Mouse (Mus musculus): ENCODE measurements around the gene Setd1a. TPM values are rescaled to one million over a fixed set of nuclear protein-coding genes. Genes with fewer than 3 reads are reported as not detected.
A peak's percentile ranks its signal among the peaks of the same experiment; 100 is the strongest.
"Not testable (repeated sequence)": the region's sequence is repeated elsewhere in the genome, so short reads cannot be mapped to it uniquely, and the experiment has no call there.

Setd1a gene
- polyA plus RNA-seq, 1 experiment from 2014 or later = 23.3 TPM

DNA sequence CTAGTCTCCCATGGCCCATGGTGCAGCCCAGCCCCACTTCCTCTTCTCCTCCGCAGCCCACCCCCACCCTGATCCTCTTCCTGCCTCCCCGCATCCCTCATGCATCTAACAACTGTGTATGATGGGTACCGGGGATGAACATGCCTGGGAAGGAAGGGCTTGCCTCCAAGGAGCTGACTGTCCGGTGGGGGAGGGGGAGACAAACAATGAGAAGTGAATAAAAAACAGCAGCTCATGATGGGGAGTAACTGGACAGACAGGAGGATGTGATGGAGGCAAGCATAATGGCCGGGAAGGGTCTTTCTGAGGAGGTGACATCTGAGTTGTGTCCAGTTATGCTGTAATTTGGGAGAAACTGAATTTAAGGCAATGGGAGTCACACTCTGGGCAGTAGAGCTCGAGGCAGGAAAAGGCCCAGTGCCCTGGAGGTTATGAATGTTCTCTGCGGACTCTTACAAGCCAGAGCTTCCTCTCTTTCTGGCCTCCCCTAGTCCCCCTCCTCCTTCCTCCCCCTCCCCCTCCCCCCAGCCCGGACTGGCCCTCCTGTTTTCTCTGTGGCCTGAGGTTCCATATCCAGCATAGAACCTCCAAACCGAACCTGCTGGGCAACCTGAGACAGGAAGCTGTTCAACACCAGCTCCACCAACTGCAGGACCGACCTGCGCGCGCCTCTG is 44.5 kb downstream of the Setd1a start:
- no peak overlapping the region for H3K9ac ChIP-seq
- peak overlapping the region; percentile 56 for H3K27ac ChIP-seq
- no peaks in the 10 kb centered on the region for H3K27me3 ChIP-seq
- H3K4me2 ChIP-seq = no peak overlapping the region
- H3K9me3 ChIP-seq = no peaks in the 10 kb centered on the region
- 43% methylated on average over 13 of the region's 13 CpGs for WGBS
- H3K4me3 ChIP-seq = no peak overlapping the region
- H3K36me3 ChIP-seq = no peaks in the 10 kb centered on the region
- no peak for ATAC-seq (ENCODE audit: borderline replicate concordance, extremely low read depth, low FRiP score, low TSS enrichment)
- H3K4me1 ChIP-seq = 0 out of 2 replicates have a peak, but pooled peaks cover 7% of the 10 kb centered on the region

DNA sequence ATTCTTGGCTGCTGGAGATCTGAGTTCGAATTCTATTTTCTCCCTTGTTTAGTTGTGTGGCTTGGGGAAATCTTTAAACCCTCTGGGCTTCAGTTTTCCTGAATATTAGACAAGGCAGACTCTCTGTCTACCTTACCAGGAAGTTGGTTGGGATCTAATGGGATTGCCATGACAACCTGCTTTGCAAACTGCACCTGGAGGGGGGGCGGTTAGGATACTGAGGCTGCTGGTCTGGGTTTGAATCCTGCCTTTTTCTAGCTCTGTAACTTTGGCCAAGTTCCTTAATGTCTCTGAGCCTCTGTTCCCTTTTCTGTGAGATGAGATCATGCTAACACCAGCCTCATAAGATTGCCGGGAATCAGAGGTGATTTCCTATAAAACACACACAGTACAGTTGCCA is 46.0 kb downstream of the Setd1a start:
- ATAC-seq (ENCODE audit: borderline replicate concordance, extremely low read depth, low FRiP score, low TSS enrichment) = no peak
- no peaks in the 10 kb centered on the region for H3K36me3 ChIP-seq
- no peak overlapping the region for H3K4me3 ChIP-seq
- H3K4me2 ChIP-seq = no peak overlapping the region
- 82% methylated on average over 3 of the region's 3 CpGs for WGBS
- no peaks in the 10 kb centered on the region for H3K9me3 ChIP-seq
- H3K27me3 ChIP-seq = no peaks in the 10 kb centered on the region
- H3K4me1 ChIP-seq = 0 out of 2 replicates have a peak, but pooled peaks cover 7% of the 10 kb centered on the region
- no peak overlapping the region for H3K27ac ChIP-seq
- H3K9ac ChIP-seq = no peak overlapping the region

- WGBS = 65% methylated on average over 10 of the region's 11 CpGs
- Histone ChIP-seq H3K27ac (no peak overlapping the region), H3K4me3 (peak overlapping the region; percentile 49), H3K27me3 (no peaks in the 10 kb centered on the region), H3K36me3 (no peaks in the 10 kb centered on the region), H3K9me3 (no peaks in the 10 kb centered on the region), H3K4me1 (0 out of 2 replicates have a peak, but pooled peaks cover 7% of the 10 kb centered on the region), H3K9ac (no peak overlapping the region), H3K4me2 (peak overlapping the region; percentile 89)
- no peak for ATAC-seq (ENCODE audit: borderline replicate concordance, extremely low read depth, low FRiP score, low TSS enrichment)
Observed at GRCm38 (mm10) chr7:127823236-127824171, 47.0 kb downstream of the Setd1a start.

GRCm38 (mm10) chr7:127824176-127824871 is 47.9 kb downstream of the Setd1a start, which contains the start of the genes Stx4a and Stx1b:
Stx4a (plus strand) TSS chr7:127824294.
Stx1b (minus strand) TSS chr7:127824549.
- ATAC-seq (ENCODE audit: borderline replicate concordance, extremely low read depth, low FRiP score, low TSS enrichment) = peak; percentile 50; the same call in 1 of the 2 replicates
- WGBS = 4% methylated on average over 35 of the region's 38 CpGs
- peak within 1 kb of the TSS; percentile 43; the same call in 1 of the 2 replicates for H3K9ac ChIP-seq
- H3K27me3 ChIP-seq = no peaks in the 10 kb centered on the region
- H3K9me3 ChIP-seq = no peaks in the 10 kb centered on the region
- 0 out of 2 replicates have a peak, but pooled peaks cover 7% of the 10 kb centered on the region for H3K4me1 ChIP-seq
- no peaks in the 10 kb centered on the region for H3K36me3 ChIP-seq
- peak within 1 kb of the TSS; percentile 49 for H3K4me3 ChIP-seq
- peak within 1 kb of the TSS; percentile 89 for H3K4me2 ChIP-seq
- H3K27ac ChIP-seq = no peak within 1 kb of the TSS

DNA sequence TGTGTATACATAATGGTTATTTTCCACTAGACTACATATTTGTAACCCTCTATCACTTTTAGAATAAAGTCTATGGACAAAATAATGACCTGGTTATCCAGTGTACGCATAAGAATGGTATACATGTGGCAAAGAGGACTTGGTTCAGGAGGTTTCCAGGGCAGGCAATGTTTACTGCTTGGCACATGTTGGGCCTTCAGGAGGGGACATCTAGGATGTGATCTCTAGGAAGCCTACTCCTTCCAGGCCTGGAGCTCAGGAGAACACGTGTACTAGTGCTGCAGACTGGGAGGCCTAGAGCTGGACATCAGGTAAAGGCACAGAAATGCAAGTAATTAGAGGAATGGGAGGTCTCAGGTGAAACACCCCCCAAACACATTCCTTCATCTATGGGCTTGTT is 59.1 kb downstream of the Setd1a start:
- Histone ChIP-seq H3K36me3 (no peaks in the 10 kb centered on the region), H3K4me3 (no peak overlapping the region), H3K4me2 (no peak overlapping the region), H3K27ac (no peak overlapping the region), H3K27me3 (no peaks in the 10 kb centered on the region), H3K9me3 (no peaks in the 10 kb centered on the region), H3K9ac (no peak overlapping the region), H3K4me1 (peaks cover 1% of the 10 kb centered on the region; the same call in 1 of the 2 replicates)
- WGBS = 67% methylated on average over 2 of the region's 2 CpGs
- ATAC-seq (ENCODE audit: borderline replicate concordance, extremely low read depth, low FRiP score, low TSS enrichment) = no peak

DNA sequence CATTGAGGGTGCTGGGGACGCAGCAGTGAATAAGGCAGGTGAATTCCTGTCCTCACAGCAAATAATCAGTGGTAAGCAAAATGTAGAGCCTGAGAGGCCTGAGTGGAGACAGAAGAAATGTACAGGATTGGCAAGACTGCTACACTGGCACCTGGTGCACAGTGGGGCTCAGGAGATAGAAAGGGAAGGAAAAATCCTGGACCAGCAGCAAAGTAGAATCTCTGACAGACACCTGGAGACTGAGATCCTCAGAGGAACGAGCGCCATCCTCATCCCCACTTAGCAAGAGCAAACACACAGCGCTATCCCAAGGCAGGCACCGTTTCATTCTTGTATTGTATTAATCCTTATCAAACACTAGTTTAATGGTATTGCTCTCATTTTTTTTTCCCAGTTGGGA is 61.0 kb downstream of the Setd1a start:
- WGBS = 90% methylated on average over 5 of the region's 5 CpGs
- no peak overlapping the region for H3K27ac ChIP-seq
- H3K27me3 ChIP-seq = no peaks in the 10 kb centered on the region
- no peak overlapping the region for H3K4me3 ChIP-seq
- no peaks in the 10 kb centered on the region for H3K36me3 ChIP-seq
- no peak for ATAC-seq (ENCODE audit: borderline replicate concordance, extremely low read depth, low FRiP score, low TSS enrichment)
- no peaks in the 10 kb centered on the region for H3K9me3 ChIP-seq
- peaks cover 9% of the 10 kb centered on the region for H3K4me1 ChIP-seq
- no peak overlapping the region for H3K4me2 ChIP-seq
- H3K9ac ChIP-seq = no peak overlapping the region

- ATAC-seq (ENCODE audit: borderline replicate concordance, extremely low read depth, low FRiP score, low TSS enrichment); H3K9me3 ChIP-seq; H3K9ac ChIP-seq; H3K27ac ChIP-seq; H3K27me3 ChIP-seq; H3K4me3 ChIP-seq; H3K4me2 ChIP-seq; H3K36me3 ChIP-seq: not testable (repeated sequence)
- WGBS = 80% methylated on average over 4 of the region's 4 CpGs
- H3K4me1 ChIP-seq = peaks cover 13% of the 10 kb centered on the region
Observed at GRCm38 (mm10) chr7:127837878-127838277, 61.4 kb downstream of the Setd1a start.

DNA sequence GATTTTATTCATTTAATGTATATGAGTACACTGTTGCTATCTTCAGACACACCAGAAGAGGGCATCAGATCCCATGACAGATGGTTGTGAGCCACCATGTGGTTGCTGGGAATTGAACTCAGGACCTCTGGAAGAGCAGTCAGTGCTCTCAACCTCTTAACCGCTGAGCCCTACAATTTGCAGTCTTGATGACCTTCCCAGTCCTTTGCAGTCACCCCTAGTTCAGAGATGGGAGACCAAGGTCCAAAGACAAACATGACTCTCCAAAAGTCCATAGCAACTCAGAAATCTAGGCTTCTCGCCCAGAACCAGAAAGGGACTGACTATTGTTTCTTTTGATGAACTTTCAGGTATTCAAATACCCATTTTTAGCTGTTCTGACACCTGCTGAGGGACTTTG is 63.6 kb downstream of the Setd1a start:
- Histone ChIP-seq H3K36me3 (peaks cover 16% of the 10 kb centered on the region), H3K4me1 (peaks cover 15% of the 10 kb centered on the region), H3K4me2 (peak overlapping the region; percentile 82; the same call in 1 of the 2 replicates)
- not testable (repeated sequence) for H3K27me3 ChIP-seq; ATAC-seq (ENCODE audit: borderline replicate concordance, extremely low read depth, low FRiP score, low TSS enrichment); H3K9me3 ChIP-seq; H3K4me3 ChIP-seq; H3K9ac ChIP-seq; H3K27ac ChIP-seq
- WGBS = 65% methylated on average over 2 of the region's 2 CpGs

DNA sequence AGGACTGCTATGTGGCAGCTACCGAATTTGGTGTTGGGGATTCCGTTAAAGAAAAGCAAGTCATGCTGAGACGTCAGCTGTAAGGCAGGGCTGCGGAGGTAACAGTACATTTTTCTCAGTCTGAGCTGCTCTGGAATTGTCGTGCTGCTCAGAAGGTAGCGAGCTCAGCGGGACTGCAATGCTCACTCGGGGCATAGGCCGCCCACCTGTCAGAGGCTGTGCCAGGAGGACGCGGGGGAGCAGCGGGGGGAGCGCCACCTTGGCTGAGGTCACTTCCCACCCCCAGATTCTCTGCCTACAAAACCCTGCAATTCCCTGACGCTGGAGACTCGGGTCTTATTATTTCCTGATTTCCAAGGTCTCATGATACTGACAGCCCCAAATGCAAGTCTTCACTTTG is 64.4 kb downstream of the Setd1a start:
- Histone ChIP-seq H3K27me3 (no peaks in the 10 kb centered on the region), H3K9ac (peak overlapping the region; percentile 76), H3K4me2 (peak overlapping the region; percentile 82), H3K4me1 (peaks cover 15% of the 10 kb centered on the region), H3K36me3 (peaks cover 16% of the 10 kb centered on the region), H3K4me3 (peak overlapping the region; percentile 82), H3K27ac (peak overlapping the region; percentile 92), H3K9me3 (no peaks in the 10 kb centered on the region)
- no peak for ATAC-seq (ENCODE audit: borderline replicate concordance, extremely low read depth, low FRiP score, low TSS enrichment)
- 2% methylated on average over 15 of the region's 15 CpGs for WGBS

DNA sequence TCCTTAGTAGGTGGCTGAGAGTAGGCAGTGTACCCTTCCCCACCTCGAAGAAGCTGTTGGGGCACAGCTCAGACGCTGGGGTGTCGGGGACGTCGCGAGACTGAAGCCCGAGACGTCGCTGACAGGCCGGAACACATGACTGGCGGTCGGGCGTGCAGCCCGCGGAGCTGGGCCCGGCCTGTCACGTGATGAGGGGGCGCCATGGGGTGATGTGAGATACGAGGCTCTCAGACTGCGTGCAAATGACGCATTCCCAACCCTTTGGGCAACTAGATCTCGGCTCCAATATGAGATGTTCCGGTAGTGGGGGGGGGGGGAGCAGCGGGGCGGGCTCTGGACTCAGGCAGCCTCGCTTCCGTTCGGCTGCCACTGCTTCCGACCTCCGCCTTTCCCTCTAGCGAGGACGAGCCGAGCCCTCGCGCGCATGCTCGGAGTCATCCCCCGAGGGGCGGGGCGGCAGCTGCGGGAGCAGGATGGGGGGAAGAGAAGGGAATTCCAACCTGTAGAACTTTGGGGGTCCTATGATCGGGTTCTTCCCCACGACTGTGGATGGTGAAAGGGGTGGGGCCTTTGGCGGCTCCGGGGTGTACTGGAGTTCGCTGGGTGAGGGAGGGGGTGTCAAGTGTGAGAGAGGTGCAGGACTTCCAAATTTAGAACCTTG is 65.0 kb downstream of the Setd1a start:
- H3K4me2 ChIP-seq = peak overlapping the region; percentile 82
- no peaks in the 10 kb centered on the region for H3K27me3 ChIP-seq
- H3K36me3 ChIP-seq = peaks cover 21% of the 10 kb centered on the region
- no peaks in the 10 kb centered on the region for H3K9me3 ChIP-seq
- H3K4me1 ChIP-seq = peaks cover 15% of the 10 kb centered on the region
- H3K9ac ChIP-seq = peak overlapping the region; percentile 76
- under 1% methylated on average over 46 of the region's 46 CpGs for WGBS
- ATAC-seq (ENCODE audit: borderline replicate concordance, extremely low read depth, low FRiP score, low TSS enrichment) = peak; percentile 95
- peak overlapping the region; percentile 92 for H3K27ac ChIP-seq
- peak overlapping the region; percentile 82 for H3K4me3 ChIP-seq
